Mouse (Mus musculus): Measurements from ENCODE around the gene Zfp607b. TPM values are rescaled to one million over a fixed set of nuclear protein-coding genes. Genes with fewer than 3 reads are reported as not detected.

The Zfp607b gene
- polyA plus RNA-seq (2015; fragmentation: Nextera tagmentation; extraction: Ambion mirVana), result 4.0 and 4.9 TPM in 2 replicates

GRCm38 (mm10) chr7:27688815-27689612 is at the start of gene Zfp607b:
Gene Zfp607b (plus strand): TSS chr7:27689340.

GRCm38 (mm10) chr7:27653681-27654437 is 35.3 kb upstream of the Zfp607b start, which contains the start of gene Ttc9b:
Gene Ttc9b (plus strand): TSS chr7:27653915.

DNA sequence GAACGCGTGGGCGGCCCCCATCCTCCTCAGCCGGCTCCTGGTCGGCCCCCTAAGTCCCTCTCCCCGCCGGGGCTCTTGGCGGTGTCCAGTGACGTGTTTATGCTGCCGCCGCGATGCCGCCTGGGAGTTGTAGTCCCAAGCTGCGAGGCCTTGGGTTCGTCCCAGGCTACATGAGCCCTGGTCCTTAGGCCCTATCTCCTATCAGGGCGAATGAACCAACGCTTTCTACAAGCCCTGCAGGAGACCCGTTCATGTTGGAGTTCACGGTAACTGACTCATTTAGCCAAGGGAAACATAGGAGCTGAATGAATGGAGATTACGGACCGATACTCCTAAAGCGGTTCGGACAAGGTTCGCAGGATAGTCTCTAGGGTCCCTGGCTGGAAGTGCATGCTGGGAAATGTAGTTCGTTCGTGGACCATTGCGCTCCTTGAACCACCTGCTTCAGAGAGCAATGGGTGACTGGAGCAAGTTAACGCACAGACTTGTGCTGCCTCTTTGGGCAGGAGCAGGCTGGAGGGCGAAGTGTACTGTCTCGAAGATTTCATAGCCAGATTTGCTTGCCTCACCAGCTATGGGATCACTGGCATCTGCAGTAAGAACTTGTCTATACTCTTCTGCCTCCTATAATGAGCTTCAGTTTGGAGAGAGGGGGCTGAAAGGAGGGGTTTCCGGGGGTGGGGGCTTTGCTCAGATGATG is 14.5 kb upstream of the Zfp607b start, which contains the start of gene Map3k10:
Gene Map3k10, minus strand, starts transcription at position 77 of the 700 bp plus-strand sequence.

DNA sequence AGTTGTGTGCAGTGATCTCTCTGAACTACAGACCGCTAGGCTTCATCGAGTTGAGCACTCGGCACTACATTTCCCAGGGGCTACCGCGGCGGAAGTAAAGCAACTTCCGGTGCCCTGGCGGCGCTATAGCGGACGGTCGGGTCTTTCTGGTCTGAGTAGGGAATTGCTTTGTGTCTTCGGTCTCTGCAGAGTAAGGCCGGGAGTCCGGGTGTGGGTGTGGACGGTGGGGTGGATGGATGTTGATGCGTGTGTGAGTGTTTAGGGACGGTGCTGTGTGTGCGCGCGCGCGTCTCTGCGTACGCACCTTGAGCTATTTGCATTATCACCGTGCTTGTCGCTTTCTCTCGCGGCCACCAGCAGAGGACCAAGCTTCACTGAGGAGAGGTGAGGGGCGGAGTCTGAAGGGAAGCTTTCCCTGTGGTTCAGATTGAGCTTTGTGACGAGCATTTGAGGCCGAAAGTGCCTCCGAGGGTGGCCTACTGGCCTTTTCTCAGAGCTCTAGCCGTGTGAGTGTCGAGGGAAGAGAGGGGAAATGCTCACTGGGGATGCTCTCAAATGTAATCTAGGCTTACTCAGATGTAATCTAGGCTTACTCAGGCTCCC is 42.2 kb downstream of the Zfp607b start, which contains the start of gene Zfp60:
Gene Zfp60, plus strand, starts transcription at position 109 of the 603 bp plus-strand sequence.

Other genes with a start within 250 kb of the Zfp607b start
- gene Sptbn4, start 241.7 kb upstream of the Zfp607b start, polyA plus RNA-seq (2015; fragmentation: Nextera tagmentation; extraction: Ambion mirVana), result 0.23 and 0.25 TPM in 2 replicates
- gene Blvrb, start 241.4 kb upstream of the Zfp607b start, polyA plus RNA-seq (2015; fragmentation: Nextera tagmentation; extraction: Ambion mirVana), result 93.1 and 109 TPM in 2 replicates
- gene Sertad3, start 215.6 kb upstream of the Zfp607b start, polyA plus RNA-seq (2015; fragmentation: Nextera tagmentation; extraction: Ambion mirVana), result 27.5 and 29.9 TPM in 2 replicates
- gene Sertad1, start 202.4 kb upstream of the Zfp607b start, polyA plus RNA-seq (2015; fragmentation: Nextera tagmentation; extraction: Ambion mirVana), result 33.7 and 41.7 TPM in 2 replicates
- gene Prx, start 190.0 kb upstream of the Zfp607b start, polyA plus RNA-seq (2015; fragmentation: Nextera tagmentation; extraction: Ambion mirVana), result 2.6 and 3.8 TPM in 2 replicates
- gene Hipk4, start 166.1 kb upstream of the Zfp607b start, polyA plus RNA-seq (2015; fragmentation: Nextera tagmentation; extraction: Ambion mirVana), result 0.28 and 0.55 TPM in 2 replicates
- 109 and 167 TPM in 2 replicates for gene Pld3, start 136.1 kb upstream of the Zfp607b start, polyA plus RNA-seq (2015; fragmentation: Nextera tagmentation; extraction: Ambion mirVana)
- 12.9 and 17.7 TPM in 2 replicates for gene 2310022A10Rik, start 136.1 kb upstream of the Zfp607b start, polyA plus RNA-seq (2015; fragmentation: Nextera tagmentation; extraction: Ambion mirVana)
- 96.0 and 155 TPM in 2 replicates for gene Akt2, start 97.8 kb upstream of the Zfp607b start, polyA plus RNA-seq (2015; fragmentation: Nextera tagmentation; extraction: Ambion mirVana)
- gene Ttc9b, start 35.4 kb upstream of the Zfp607b start, polyA plus RNA-seq (2015; fragmentation: Nextera tagmentation; extraction: Ambion mirVana), result 3.2 and 13.0 TPM in 2 replicates
- 13.4 and 16.1 TPM in 2 replicates for gene Map3k10, start 14.7 kb upstream of the Zfp607b start, polyA plus RNA-seq (2015; fragmentation: Nextera tagmentation; extraction: Ambion mirVana)
- 18.6 and 19.1 TPM in 2 replicates for gene Zfp60, start 42.0 kb downstream of the Zfp607b start, polyA plus RNA-seq (2015; fragmentation: Nextera tagmentation; extraction: Ambion mirVana)
- gene Zfp626, start 117.9 kb downstream of the Zfp607b start, polyA plus RNA-seq (2015; fragmentation: Nextera tagmentation; extraction: Ambion mirVana), result 1.7 and 1.9 TPM in 2 replicates
- 4.9 and 5.5 TPM in 2 replicates for gene Zfp59, start 149.3 kb downstream of the Zfp607b start, polyA plus RNA-seq (2015; fragmentation: Nextera tagmentation; extraction: Ambion mirVana)
- gene Zfp607a, start 168.2 kb downstream of the Zfp607b start, polyA plus RNA-seq (2015; fragmentation: Nextera tagmentation; extraction: Ambion mirVana), result 2.8 and 3.5 TPM in 2 replicates
- gene Zfp974, start 240.1 kb downstream of the Zfp607b start, polyA plus RNA-seq (2015; fragmentation: Nextera tagmentation; extraction: Ambion mirVana), result 8.7 and 9.0 TPM in 2 replicates

Measured in adrenal gland, postnatal 0 days (tissue).